Mouse (Mus musculus): ENCODE results near the gene Acap1. TPM values are rescaled to one million over a fixed set of nuclear protein-coding genes. Genes with fewer than 3 reads are reported as not detected.

Acap1 gene
- polyA plus RNA-seq, 1 experiment from 2014 or later = 0.33 TPM

GRCm38 (mm10) chr11:69914372-69914764, 19.0 kb upstream of the Acap1 start:
- Histone ChIP-seq H3K9me3 (replicated peaks; ENCODE audit: low read length) (no peaks in the 10 kb centered on the region), H3K4me2 (ENCODE audit: low read length) (peak overlapping the region; percentile 99), H3K27ac (peak overlapping the region; percentile 86), H3K4me1 (replicated peaks; ENCODE audit: insufficient read depth, low read length) (peaks cover 15% of the 10 kb centered on the region), H3K4me3 (replicated peaks; ENCODE audit: low read depth, low read length) (peak overlapping the region; percentile 64), H3K27me3 (ENCODE audit: insufficient read depth, low read length) (no peaks in the 10 kb centered on the region), H3K36me3 (ENCODE audit: insufficient read depth, low read length) (peaks cover 62% of the 10 kb centered on the region), H3K9ac (ENCODE audit: low read depth, low read length) (peak overlapping the region; percentile 82)
- TF ChIP-seq CTCF (IDR thresholded peaks at IDR 0.05; ENCODE audit: low read depth) = no peak
- ATAC-seq (replicated peaks; ENCODE audit: low FRiP score, low read depth) (no peak; the same call in 1 of the 2 replicates), DNase-seq (ENCODE audit: low spot score) (peak; percentile 37)
- WGBS = 1% methylated on average over 17 of the region's 17 CpGs

- WGBS = 2% methylated on average over 61 of the region's 61 CpGs
- ATAC-seq (replicated peaks; ENCODE audit: low FRiP score, low read depth) (peak; percentile 79), DNase-seq (ENCODE audit: low spot score) (peak; percentile 97)
- Histone ChIP-seq H3K4me3 (replicated peaks; ENCODE audit: low read depth, low read length) (peak within 1 kb of the TSS; percentile 64), H3K9me3 (replicated peaks; ENCODE audit: low read length) (no peaks in the 10 kb centered on the region), H3K27me3 (ENCODE audit: insufficient read depth, low read length) (no peaks in the 10 kb centered on the region), H3K9ac (ENCODE audit: low read depth, low read length) (peak within 1 kb of the TSS; percentile 82), H3K27ac (peak within 1 kb of the TSS; percentile 86), H3K4me1 (replicated peaks; ENCODE audit: insufficient read depth, low read length) (peaks cover 9% of the 10 kb centered on the region), H3K36me3 (ENCODE audit: insufficient read depth, low read length) (peaks cover 66% of the 10 kb centered on the region), H3K4me2 (ENCODE audit: low read length) (peak within 1 kb of the TSS; percentile 99)
- TF ChIP-seq CTCF (IDR thresholded peaks at IDR 0.05; ENCODE audit: low read depth) = no peak
Observed at GRCm38 (mm10) chr11:69913554-69914371, 18.4 kb upstream of the Acap1 start, which contains the start of gene Gps2. Gene Gps2, plus strand, starts transcription at chr11:69913888.

DNA sequence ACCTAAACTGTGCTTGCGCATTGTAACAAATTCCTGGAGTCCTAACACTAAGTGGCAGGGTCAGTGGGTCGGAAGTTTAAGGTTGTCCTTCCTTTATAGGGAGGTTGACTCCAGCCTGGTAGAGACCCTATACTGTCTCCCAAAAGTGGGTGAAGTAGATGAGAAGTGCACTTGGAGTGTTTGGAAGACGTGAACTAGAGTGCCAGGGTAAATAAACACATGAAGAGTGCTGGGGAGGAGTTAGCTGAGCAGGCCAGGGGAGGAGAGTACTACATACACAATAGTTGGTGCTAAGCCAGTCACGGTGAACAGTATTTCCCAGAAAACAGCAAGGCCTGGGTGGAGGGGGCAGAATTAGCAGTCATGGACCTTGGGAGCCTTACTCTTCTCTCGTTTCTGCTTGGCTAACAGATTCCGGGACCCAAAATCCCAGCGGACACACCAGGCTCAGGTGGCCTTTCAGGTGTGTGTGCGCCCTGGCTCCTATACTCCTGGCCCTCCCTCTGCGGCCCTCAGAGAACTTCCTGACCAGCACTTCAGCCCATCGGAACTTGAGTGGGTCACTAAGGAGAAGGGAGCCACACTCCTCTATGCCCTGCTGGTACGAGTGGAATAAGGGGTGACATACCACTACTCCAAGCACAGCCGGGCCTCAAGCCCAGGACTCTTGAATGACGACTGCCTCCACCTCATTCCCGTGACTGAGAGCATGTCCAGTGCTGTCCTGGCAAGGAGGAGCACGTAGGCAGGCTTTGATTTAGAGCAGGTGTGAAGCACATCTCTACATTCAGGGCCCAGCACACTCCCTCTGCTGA, 17.6 kb upstream of the Acap1 start:
- Histone ChIP-seq H3K4me1 (replicated peaks; ENCODE audit: insufficient read depth, low read length) (peaks cover 7% of the 10 kb centered on the region; the same call in 1 of the 2 replicates), H3K36me3 (ENCODE audit: insufficient read depth, low read length) (peaks cover 66% of the 10 kb centered on the region), H3K27ac (peak overlapping the region; percentile 86; the same call in 1 of the 2 replicates), H3K4me3 (replicated peaks; ENCODE audit: low read depth, low read length) (peak overlapping the region; percentile 64; the same call in 1 of the 2 replicates), H3K4me2 (ENCODE audit: low read length) (peak overlapping the region; percentile 99), H3K9me3 (replicated peaks; ENCODE audit: low read length) (no peaks in the 10 kb centered on the region), H3K27me3 (ENCODE audit: insufficient read depth, low read length) (no peaks in the 10 kb centered on the region), H3K9ac (ENCODE audit: low read depth, low read length) (peak overlapping the region; percentile 82; the same call in 1 of the 2 replicates)
- DNase-seq (ENCODE audit: low spot score) = no peak
- no peak for TF ChIP-seq CTCF (IDR thresholded peaks at IDR 0.05; ENCODE audit: low read depth)
- ATAC-seq (replicated peaks; ENCODE audit: low FRiP score, low read depth) = no peak
- 75% methylated on average over 15 of the region's 15 CpGs for WGBS

GRCm38 (mm10) chr11:69911701-69912100, 16.4 kb upstream of the Acap1 start:
- Histone ChIP-seq H3K4me2 (ENCODE audit: low read length) (no peak overlapping the region), H3K4me1 (replicated peaks; ENCODE audit: insufficient read depth, low read length) (peaks cover 7% of the 10 kb centered on the region; the same call in 1 of the 2 replicates), H3K27ac (no peak overlapping the region), H3K9ac (ENCODE audit: low read depth, low read length) (no peak overlapping the region), H3K36me3 (ENCODE audit: insufficient read depth, low read length) (peaks cover 68% of the 10 kb centered on the region), H3K27me3 (ENCODE audit: insufficient read depth, low read length) (no peaks in the 10 kb centered on the region), H3K9me3 (replicated peaks; ENCODE audit: low read length) (no peaks in the 10 kb centered on the region), H3K4me3 (replicated peaks; ENCODE audit: low read depth, low read length) (no peak overlapping the region)
- no peak for ATAC-seq (replicated peaks; ENCODE audit: low FRiP score, low read depth)
- TF ChIP-seq CTCF (IDR thresholded peaks at IDR 0.05; ENCODE audit: low read depth) = no peak
- no peak for DNase-seq (ENCODE audit: low spot score)
- 92% methylated on average over 6 of the region's 6 CpGs for WGBS

- Histone ChIP-seq H3K9me3 (replicated peaks; ENCODE audit: low read length) (no peaks in the 10 kb centered on the region), H3K4me1 (replicated peaks; ENCODE audit: insufficient read depth, low read length) (peaks cover 7% of the 10 kb centered on the region; the same call in 1 of the 2 replicates), H3K27ac (peak overlapping the region; percentile 50), H3K9ac (ENCODE audit: low read depth, low read length) (no peak overlapping the region), H3K4me3 (replicated peaks; ENCODE audit: low read depth, low read length) (no peak overlapping the region), H3K4me2 (ENCODE audit: low read length) (no peak overlapping the region), H3K27me3 (ENCODE audit: insufficient read depth, low read length) (no peaks in the 10 kb centered on the region), H3K36me3 (ENCODE audit: insufficient read depth, low read length) (peaks cover 70% of the 10 kb centered on the region)
- ATAC-seq (replicated peaks; ENCODE audit: low FRiP score, low read depth) = peak; percentile 52
- no peak for DNase-seq (ENCODE audit: low spot score)
- TF ChIP-seq CTCF (IDR thresholded peaks at IDR 0.05; ENCODE audit: low read depth) = no peak
- WGBS = 89% methylated on average over 17 of the region's 17 CpGs
Observed at GRCm38 (mm10) chr11:69910781-69911560, 15.6 kb upstream of the Acap1 start.
